Mouse (Mus musculus) myocyte (in vitro differentiated cells): ENCODE data around the gene Kifc3. TPM values are rescaled to one million over a fixed set of nuclear protein-coding genes. Genes with fewer than 3 reads are reported as not detected.

Experiments used
- H3K27me3 ChIP-seq: one replicate; pipeline ENCODE4 v1.6.1; 2011; ENCODE audit not compliant: control insufficient read depth, insufficient read depth, insufficient read length
- H3K36me3 ChIP-seq: one replicate; pipeline ENCODE4 v1.6.1; 2011; ENCODE audit not compliant: control insufficient read depth, insufficient read depth
- H3K4me2 ChIP-seq: one replicate; pipeline ENCODE4 v1.6.1; 2011; ENCODE audit warnings: low read depth, control low read depth
- H3K4me3 ChIP-seq: one replicate; pipeline ENCODE4 v1.5.1; 2011; ENCODE audit warnings: mild to moderate bottlenecking, control low read depth, moderate library complexity
- H3K79me2 ChIP-seq: one replicate; pipeline ENCODE4 v1.6.1; 2011; ENCODE audit not compliant: control insufficient read depth, insufficient read depth
- H3ac ChIP-seq: one replicate; pipeline ENCODE4 v1.6.1; 2011; ENCODE audit not compliant: control insufficient read depth, insufficient read length
- CEBPB ChIP-seq: IDR thresholded peaks from 2 replicates; pipeline ENCODE4 v1.6.1; 2011; ENCODE audit warnings: mild to moderate bottlenecking, moderate library complexity; ENCODE audit not compliant: poor library complexity, insufficient read depth, severe bottlenecking
- E2F4 ChIP-seq: IDR thresholded peaks from one replicate; pipeline ENCODE4 v1.6.1; 2011; ENCODE audit warnings: mild to moderate bottlenecking, control low read depth, moderate library complexity; ENCODE audit not compliant: insufficient read depth
- MAX ChIP-seq: IDR thresholded peaks from one replicate; pipeline ENCODE4 v1.6.1; 2011; ENCODE audit warnings: low read depth, mild to moderate bottlenecking, control low read depth
- MYOD1 ChIP-seq, 3 experiments: IDR thresholded peaks; one replicate each; pipeline ENCODE4 v1.6.1; 2011; ENCODE audit warnings: control low read depth in 2 of 3, low read depth in 2 of 3, mild to moderate bottlenecking in 2 of 3, moderate library complexity in 1 of 3; ENCODE audit not compliant: insufficient read length in 2 of 3, control insufficient read depth in 1 of 3
- MYOG ChIP-seq, 3 experiments: IDR thresholded peaks; one replicate each; pipeline ENCODE4 v1.6.1; 2011; ENCODE audit warnings: control low read depth in 2 of 3, low read depth in 2 of 3, mild to moderate bottlenecking in 2 of 3; ENCODE audit not compliant: insufficient read length in 2 of 3, control insufficient read depth in 1 of 3, insufficient read depth in 1 of 3
- POLR2A ChIP-seq: IDR thresholded peaks from one replicate; pipeline ENCODE4 v1.6.1; 2011; ENCODE audit warnings: low read depth, mild to moderate bottlenecking, control low read depth, moderate library complexity; ENCODE audit not compliant: insufficient read length
- POLR2AphosphoS2 ChIP-seq: IDR thresholded peaks from one replicate; pipeline ENCODE4 v1.6.1; 2011; ENCODE audit warnings: low read depth, control low read depth; ENCODE audit not compliant: insufficient read length
- REST ChIP-seq: IDR thresholded peaks from one replicate; pipeline ENCODE4 v1.6.1; 2011; ENCODE audit warnings: mild to moderate bottlenecking, control low read depth, moderate library complexity; ENCODE audit not compliant: insufficient read depth, insufficient read length
- SRF ChIP-seq: IDR thresholded peaks from one replicate; pipeline ENCODE4 v1.6.1; 2011; ENCODE audit warnings: low read depth; ENCODE audit not compliant: control insufficient read depth, insufficient read length
- TCF12 ChIP-seq: IDR thresholded peaks from one replicate; pipeline ENCODE4 v1.6.1; 2011; ENCODE audit warnings: mild to moderate bottlenecking, control low read depth; ENCODE audit not compliant: poor library complexity, insufficient read depth, severe bottlenecking
- TCF3 ChIP-seq: IDR thresholded peaks from one replicate; pipeline ENCODE4 v1.6.1; 2011; ENCODE audit warnings: low read depth, control low read depth; ENCODE audit not compliant: insufficient read length
- USF1 ChIP-seq: IDR thresholded peaks from one replicate; pipeline ENCODE4 v1.6.1; 2011; ENCODE audit warnings: low read depth, mild to moderate bottlenecking, control low read depth, moderate library complexity
- polyA plus RNA-seq: library from polyadenylated mRNA; unstranded; fragments of >200 nt; fragmentation: generic; extraction: Trizol; gene quantifications from one replicate; pipeline ENCODE4 v1.2.1, GENCODE M21; 2012; ENCODE audit warnings: missing spikeins

The Kifc3 gene
- polyA plus RNA-seq, 1 experiment: 22.6 TPM

GRCm38 (mm10) chr8:95112594-95112993 is 90.0 kb downstream of the Kifc3 start:
- Histone ChIP-seq H3K4me3 (no peak overlapping the region), H3K4me2 (no peak overlapping the region), H3ac (no peak overlapping the region), H3K79me2 (no peaks in the 10 kb centered on the region), H3K27me3 (no peaks in the 10 kb centered on the region), H3K36me3 (no peaks in the 10 kb centered on the region)
- TF ChIP-seq MYOG (IDR thresholded peaks at IDR 0.05; ENCODE audit: control insufficient read depth in 1 of 3, insufficient read depth in 1 of 3, insufficient read length in 2 of 3, low read depth in 2 of 3) (no peak), CEBPB (no peak), POLR2A (no peak), TCF3 (no peak), POLR2AphosphoS2 (no peak), MAX (no peak), MYOD1 (IDR thresholded peaks at IDR 0.05; ENCODE audit: control insufficient read depth in 1 of 3, insufficient read length in 2 of 3, low read depth in 2 of 3) (no peak), USF1 (no peak), SRF (no peak), TCF12 (no peak), E2F4 (no peak), REST (no peak)

DNA sequence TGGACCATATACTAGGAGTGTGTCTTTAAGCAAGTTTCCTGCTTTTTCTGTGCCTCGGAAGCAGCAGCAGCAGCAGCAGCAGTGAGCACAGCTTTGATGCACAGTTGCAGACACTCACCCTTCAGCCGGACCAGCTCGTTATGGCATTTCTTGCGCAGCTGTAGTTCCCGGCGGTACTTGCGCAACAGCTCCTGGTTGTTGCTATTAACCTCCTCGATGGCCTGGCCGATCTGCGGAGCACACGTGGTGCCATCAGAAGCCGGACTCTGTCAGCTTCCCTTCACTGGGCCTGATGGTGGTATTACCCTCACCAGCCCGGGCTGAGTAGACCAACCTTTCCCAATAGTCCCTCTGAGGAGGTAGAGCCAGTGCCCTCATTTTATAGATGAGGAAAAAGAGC is 95.3 kb downstream of the Kifc3 start:
- no peak overlapping the region for H3ac ChIP-seq
- H3K79me2 ChIP-seq: no peaks in the 10 kb centered on the region
- TF ChIP-seq REST: no peak
- no peak for TF ChIP-seq MAX
- no peak for TF ChIP-seq POLR2A
- no peak for TF ChIP-seq TCF12
- no peak for TF ChIP-seq CEBPB
- no peak for TF ChIP-seq SRF
- no peaks in the 10 kb centered on the region for H3K27me3 ChIP-seq
- H3K4me3 ChIP-seq: no peak overlapping the region
- H3K4me2 ChIP-seq: no peak overlapping the region
- H3K36me3 ChIP-seq: peaks cover 3% of the 10 kb centered on the region

- no peak for TF ChIP-seq SRF
- TF ChIP-seq CEBPB: no peak
- no peak for TF ChIP-seq MAX
- TF ChIP-seq POLR2A: no peak
- no peak for TF ChIP-seq E2F4
- TF ChIP-seq USF1: no peak
- TF ChIP-seq REST: no peak
- no peak for TF ChIP-seq MYOD1 (IDR thresholded peaks at IDR 0.05; ENCODE audit: control insufficient read depth in 1 of 3, insufficient read length in 2 of 3, low read depth in 2 of 3)
- no peak for TF ChIP-seq TCF3
- no peak for TF ChIP-seq POLR2AphosphoS2
- TF ChIP-seq TCF12: no peak
- TF ChIP-seq MYOG (IDR thresholded peaks at IDR 0.05; ENCODE audit: control insufficient read depth in 1 of 3, insufficient read depth in 1 of 3, insufficient read length in 2 of 3, low read depth in 2 of 3): no peak
- Histone ChIP-seq H3ac (no peak overlapping the region), H3K36me3 (peaks cover 7% of the 10 kb centered on the region), H3K27me3 (no peaks in the 10 kb centered on the region), H3K79me2 (no peaks in the 10 kb centered on the region), H3K4me3 (no peak overlapping the region), H3K4me2 (no peak overlapping the region)
Observed at GRCm38 (mm10) chr8:95101972-95102371, 100.6 kb downstream of the Kifc3 start.

DNA sequence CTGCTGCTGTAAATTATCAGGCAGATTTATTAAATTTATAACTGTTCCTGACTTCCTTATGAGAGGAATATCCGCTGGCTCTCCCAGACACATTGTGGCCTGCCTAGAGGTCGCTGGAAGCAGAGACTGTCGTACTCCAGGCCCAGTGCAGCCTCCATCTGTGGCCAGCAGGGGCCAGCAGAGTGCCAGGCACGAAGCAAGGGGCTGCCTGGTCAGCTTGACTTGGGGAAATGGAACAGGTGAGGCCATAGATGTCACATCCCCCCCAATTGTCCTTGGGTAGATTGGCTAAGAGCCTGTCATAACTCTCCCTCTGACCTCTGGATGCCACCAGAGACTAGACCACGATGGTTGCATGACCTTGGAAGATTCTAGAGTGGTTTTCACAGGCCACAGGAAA is 103.6 kb downstream of the Kifc3 start:
- no peak overlapping the region for H3K4me3 ChIP-seq
- peaks cover 4% of the 10 kb centered on the region for H3K36me3 ChIP-seq

GRCm38 (mm10) chr8:95093574-95093973 is 109.0 kb downstream of the Kifc3 start:
- H3ac ChIP-seq: no peak overlapping the region
- H3K4me2 ChIP-seq: no peak overlapping the region
- no peaks in the 10 kb centered on the region for H3K27me3 ChIP-seq
- H3K4me3 ChIP-seq: no peak overlapping the region
- no peaks in the 10 kb centered on the region for H3K79me2 ChIP-seq
- TF ChIP-seq MYOD1 (IDR thresholded peaks at IDR 0.05; ENCODE audit: control insufficient read depth in 1 of 3, insufficient read length in 2 of 3, low read depth in 2 of 3): no peak
- TF ChIP-seq POLR2AphosphoS2: no peak
- TF ChIP-seq MAX: no peak
- TF ChIP-seq POLR2A: no peak
- no peak for TF ChIP-seq CEBPB
- TF ChIP-seq USF1: no peak
- TF ChIP-seq TCF3: no peak
- TF ChIP-seq E2F4: no peak
- TF ChIP-seq SRF: no peak
- TF ChIP-seq REST: no peak
- no peak for TF ChIP-seq MYOG (IDR thresholded peaks at IDR 0.05; ENCODE audit: control insufficient read depth in 1 of 3, insufficient read depth in 1 of 3, insufficient read length in 2 of 3, low read depth in 2 of 3)
- TF ChIP-seq TCF12: no peak
- H3K36me3 ChIP-seq: peaks cover 5% of the 10 kb centered on the region

More for the DNA sequence above, 103.6 kb downstream of the Kifc3 start:
- no peak overlapping the region for H3ac ChIP-seq
- TF ChIP-seq USF1 (no peak), MYOD1 (IDR thresholded peaks at IDR 0.05; ENCODE audit: control insufficient read depth in 1 of 3, insufficient read length in 2 of 3, low read depth in 2 of 3) (peak in 1 of 3 experiments; percentile 65), MYOG (IDR thresholded peaks at IDR 0.05; ENCODE audit: control insufficient read depth in 1 of 3, insufficient read depth in 1 of 3, insufficient read length in 2 of 3, low read depth in 2 of 3) (peak in 1 of 3 experiments; percentile 50)
- H3K79me2 ChIP-seq: no peaks in the 10 kb centered on the region
- no peaks in the 10 kb centered on the region for H3K27me3 ChIP-seq
- H3K4me2 ChIP-seq: no peak overlapping the region
